Mouse (Mus musculus): Measurements from ENCODE around the gene Zscan26. TPM values are rescaled to one million over a fixed set of nuclear protein-coding genes. Genes with fewer than 3 reads are reported as not detected.
"Not testable (repeated sequence)": the region's sequence is repeated elsewhere in the genome, so short reads cannot be mapped to it uniquely, and the experiment has no call there.

Zscan26 gene
- 1.9 and 3.1 TPM in 2 replicates for polyA plus RNA-seq (2012; rRNA removed)

- H3K27me3 ChIP-seq (ENCODE audit: control insufficient read depth, insufficient read depth, low read length) = no peaks in the 10 kb centered on the region
- under 1% methylated on average over 23 of the region's 23 CpGs for WGBS
- TF ChIP-seq POLR2A (IDR thresholded peaks at IDR 0.05; ENCODE audit: low read depth, low read length) (peak; percentile 76), CTCF (IDR thresholded peaks at IDR 0.05; ENCODE audit: extremely low read depth, insufficient read length, insufficient replicate concordance, low read depth, low read length) (no peak)
These were observed at the start of gene Zscan26 for GRCm38 (mm10) chr13:21453449-21453848. TSS of gene Zscan26 (minus strand) at chr13:21453730.

GRCm38 (mm10) chr13:21502296-21502695 lies 48.8 kb upstream of the Zscan26 start:
- H3K36me3 ChIP-seq (ENCODE audit: control insufficient read depth, insufficient read depth, low read length) = no peaks in the 10 kb centered on the region
- no peaks in the 10 kb centered on the region for H3K27me3 ChIP-seq (ENCODE audit: control insufficient read depth, insufficient read depth, low read length)
- TF ChIP-seq CTCF (IDR thresholded peaks at IDR 0.05; ENCODE audit: extremely low read depth, insufficient read length, insufficient replicate concordance, low read depth, low read length) (no peak), POLR2A (IDR thresholded peaks at IDR 0.05; ENCODE audit: low read depth, low read length) (no peak)
- WGBS = 86% methylated on average over 5 of the region's 5 CpGs
- H3K4me1 ChIP-seq (ENCODE audit: control insufficient read depth, insufficient read depth, insufficient read length, low read length) = no peaks in the 10 kb centered on the region
- no peak overlapping the region for H3K4me3 ChIP-seq (ENCODE audit: low read depth, low read length)
- H3K27ac ChIP-seq (ENCODE audit: insufficient read depth, low read depth, low read length) = no peak overlapping the region

More at GRCm38 (mm10) chr13:21453449-21453848, at the start of gene Zscan26:
- peak within 1 kb of the TSS; percentile 54 for H3K27ac ChIP-seq (ENCODE audit: insufficient read depth, low read depth, low read length)
- peaks cover 4% of the 10 kb centered on the region; the same call in 1 of the 2 replicates for H3K4me1 ChIP-seq (ENCODE audit: control insufficient read depth, insufficient read depth, insufficient read length, low read length)
- no peaks in the 10 kb centered on the region; the same call in 1 of the 2 replicates for H3K36me3 ChIP-seq (ENCODE audit: control insufficient read depth, insufficient read depth, low read length)
- H3K4me3 ChIP-seq (ENCODE audit: low read depth, low read length) = peak within 1 kb of the TSS; percentile 86

- not testable (repeated sequence) for H3K4me3 ChIP-seq (ENCODE audit: low read depth, low read length); H3K27me3 ChIP-seq (ENCODE audit: control insufficient read depth, insufficient read depth, low read length); H3K27ac ChIP-seq (ENCODE audit: insufficient read depth, low read depth, low read length); H3K4me1 ChIP-seq (ENCODE audit: control insufficient read depth, insufficient read depth, insufficient read length, low read length); H3K36me3 ChIP-seq (ENCODE audit: control insufficient read depth, insufficient read depth, low read length)
- WGBS = 93% methylated on average over 17 of the region's 17 CpGs
These were observed 47.7 kb upstream of the Zscan26 start, which contains the start of gene Gm11273 for GRCm38 (mm10) chr13:21501182-21501581. TSS of gene Gm11273 (minus strand) at chr13:21501418.

GRCm38 (mm10) chr13:21495080-21495479 lies 41.5 kb upstream of the Zscan26 start, which contains the start of gene AK157302:
TSS of gene AK157302 (plus strand) at chr13:21495223.
- Histone ChIP-seq H3K4me1 (ENCODE audit: control insufficient read depth, insufficient read depth, insufficient read length, low read length) (no peaks in the 10 kb centered on the region), H3K27me3 (ENCODE audit: control insufficient read depth, insufficient read depth, low read length) (no peaks in the 10 kb centered on the region), H3K4me3 (ENCODE audit: low read depth, low read length) (no peak within 1 kb of the TSS), H3K27ac (ENCODE audit: insufficient read depth, low read depth, low read length) (no peak within 1 kb of the TSS), H3K36me3 (ENCODE audit: control insufficient read depth, insufficient read depth, low read length) (no peaks in the 10 kb centered on the region)
- TF ChIP-seq POLR2A (IDR thresholded peaks at IDR 0.05; ENCODE audit: low read depth, low read length) (no peak), CTCF (IDR thresholded peaks at IDR 0.05; ENCODE audit: extremely low read depth, insufficient read length, insufficient replicate concordance, low read depth, low read length) (no peak)
- 94% methylated on average over 21 of the region's 21 CpGs for WGBS

GRCm38 (mm10) chr13:21492847-21493246 lies 39.3 kb upstream of the Zscan26 start:
- Histone ChIP-seq H3K4me3 (ENCODE audit: low read depth, low read length) (no peak overlapping the region), H3K4me1 (ENCODE audit: control insufficient read depth, insufficient read depth, insufficient read length, low read length) (no peaks in the 10 kb centered on the region), H3K36me3 (ENCODE audit: control insufficient read depth, insufficient read depth, low read length) (no peaks in the 10 kb centered on the region), H3K27me3 (ENCODE audit: control insufficient read depth, insufficient read depth, low read length) (no peaks in the 10 kb centered on the region), H3K27ac (ENCODE audit: insufficient read depth, low read depth, low read length) (no peak overlapping the region)
- 81% methylated on average over 5 of the region's 5 CpGs for WGBS
- TF ChIP-seq POLR2A (IDR thresholded peaks at IDR 0.05; ENCODE audit: low read depth, low read length) (no peak), CTCF (IDR thresholded peaks at IDR 0.05; ENCODE audit: extremely low read depth, insufficient read length, insufficient replicate concordance, low read depth, low read length) (no peak)

- no peak overlapping the region for H3K4me3 ChIP-seq (ENCODE audit: low read depth, low read length)
- no peaks in the 10 kb centered on the region for H3K4me1 ChIP-seq (ENCODE audit: control insufficient read depth, insufficient read depth, insufficient read length, low read length)
- no peak for TF ChIP-seq POLR2A (IDR thresholded peaks at IDR 0.05; ENCODE audit: low read depth, low read length)
- TF ChIP-seq CTCF (IDR thresholded peaks at IDR 0.05; ENCODE audit: extremely low read depth, insufficient read length, insufficient replicate concordance, low read depth, low read length) = no peak
- H3K27me3 ChIP-seq (ENCODE audit: control insufficient read depth, insufficient read depth, low read length) = no peaks in the 10 kb centered on the region
- WGBS = 90% methylated on average over 1 of the region's 1 CpGs
- H3K27ac ChIP-seq (ENCODE audit: insufficient read depth, low read depth, low read length) = no peak overlapping the region
- no peaks in the 10 kb centered on the region for H3K36me3 ChIP-seq (ENCODE audit: control insufficient read depth, insufficient read depth, low read length)
These were observed 33.4 kb upstream of the Zscan26 start for GRCm38 (mm10) chr13:21486881-21487280.

GRCm38 (mm10) chr13:21478759-21479670 lies 25.5 kb upstream of the Zscan26 start, which contains the start of the genes Zkscan4 and Gm10065:
TSS of gene Zkscan4 (plus strand) at chr13:21478907.
TSS of gene Gm10065 (minus strand) at chr13:21479441.
- H3K36me3 ChIP-seq (ENCODE audit: control insufficient read depth, insufficient read depth, low read length); H3K4me1 ChIP-seq (ENCODE audit: control insufficient read depth, insufficient read depth, insufficient read length, low read length); H3K27me3 ChIP-seq (ENCODE audit: control insufficient read depth, insufficient read depth, low read length): not testable (repeated sequence)
- 2% methylated on average over 31 of the region's 31 CpGs for WGBS
- peak within 1 kb of the TSS; percentile 55 for H3K27ac ChIP-seq (ENCODE audit: insufficient read depth, low read depth, low read length)
- peak within 1 kb of the TSS; percentile 77 for H3K4me3 ChIP-seq (ENCODE audit: low read depth, low read length)

Data from small intestine, adult 2 months (tissue).